Mouse (Mus musculus) C2C12 (cell line): ENCODE measurements around the gene Rnf114.
A peak's percentile ranks its signal among the peaks of the same experiment; 100 is the strongest.

Source experiments
- CEBPB ChIP-seq: IDR thresholded peaks from one replicate; pipeline ENCODE4 v1.6.1; 2011; ENCODE audit warnings: low read depth, mild to moderate bottlenecking, control low read depth, moderate library complexity
- CTCF ChIP-seq: IDR thresholded peaks from one replicate; pipeline ENCODE4 v1.5.1; 2011; ENCODE audit not compliant: control insufficient read depth, insufficient read depth, insufficient read length
- MAX ChIP-seq: IDR thresholded peaks from one replicate; pipeline ENCODE4 v1.6.1; 2011; ENCODE audit warnings: mild to moderate bottlenecking, control low read depth

- TF ChIP-seq CTCF (peak; percentile 99), CEBPB (no peak), MAX (peak; percentile 84)
Observed at GRCm38 (mm10) chr2:167537476-167538297, 45.2 kb downstream of the Rnf114 start, which contains the start of gene Snai1.
